Mouse (Mus musculus): ENCODE data around the gene 6430628N08Rik. TPM values are rescaled to one million over a fixed set of nuclear protein-coding genes. Genes with fewer than 3 reads are reported as not detected.
A peak's percentile ranks its signal among the peaks of the same experiment; 100 is the strongest.

6430628N08Rik gene
- polyA plus RNA-seq, 1 experiment from 2014 or later, result 0.20 TPM

GRCm38 (mm10) chr4:115943669-115944314, 53.3 kb downstream of the 6430628N08Rik start:
- WGBS, result under 1% methylated on average over 41 of the region's 41 CpGs
- peak overlapping the region; percentile 8; the same call in 1 of the 2 replicates for H3K4me3 ChIP-seq
- no peak overlapping the region for H3K9ac ChIP-seq (replicated peaks)
- H3K36me3 ChIP-seq, result no peaks in the 10 kb centered on the region
- H3K4me1 ChIP-seq, result peaks cover 18% of the 10 kb centered on the region
- ATAC-seq (replicated peaks), result no peak
- H3K27me3 ChIP-seq, result peaks cover 90% of the 10 kb centered on the region
- H3K4me2 ChIP-seq (replicated peaks), result peak overlapping the region; percentile 31
- H3K27ac ChIP-seq (replicated peaks), result no peak overlapping the region
- H3K9me3 ChIP-seq, result no peaks in the 10 kb centered on the region

Other genes with a start within 250 kb of the 6430628N08Rik start
- gene Cyp4b1, start 242.9 kb upstream of the 6430628N08Rik start, polyA plus RNA-seq (2015; fragmentation: Nextera tagmentation; extraction: Ambion mirVana), result 0.42 and 0.47 TPM in 2 replicates
- gene Efcab14, start 152.9 kb upstream of the 6430628N08Rik start, polyA plus RNA-seq (2015; fragmentation: Nextera tagmentation; extraction: Ambion mirVana), result 19.6 and 20.2 TPM in 2 replicates
- 0.59 TPM in 1 of 2 replicates, not detected in the other for gene Tex38, start 109.6 kb upstream of the 6430628N08Rik start, polyA plus RNA-seq (2015; fragmentation: Nextera tagmentation; extraction: Ambion mirVana)
- 34.6 and 37.5 TPM in 2 replicates for gene Atpaf1, start 105.9 kb upstream of the 6430628N08Rik start, polyA plus RNA-seq (2015; fragmentation: Nextera tagmentation; extraction: Ambion mirVana)
- 5.2 and 5.9 TPM in 2 replicates for gene Mob3c, start 62.6 kb upstream of the 6430628N08Rik start, polyA plus RNA-seq (2015; fragmentation: Nextera tagmentation; extraction: Ambion mirVana)
- 22.1 and 24.8 TPM in 2 replicates for gene Mknk1, start 51.5 kb upstream of the 6430628N08Rik start, polyA plus RNA-seq (2015; fragmentation: Nextera tagmentation; extraction: Ambion mirVana)
- gene Kncn, start 6.3 kb upstream of the 6430628N08Rik start, polyA plus RNA-seq (2015; fragmentation: Nextera tagmentation; extraction: Ambion mirVana), result not detected in 2 replicates
- gene Dmbx1, start 49.3 kb downstream of the 6430628N08Rik start, polyA plus RNA-seq (2015; fragmentation: Nextera tagmentation; extraction: Ambion mirVana), result 0.23 TPM in 1 of 2 replicates, not detected in the other
- 11.0 and 12.7 TPM in 2 replicates for gene Faah, start 127.3 kb downstream of the 6430628N08Rik start, polyA plus RNA-seq (2015; fragmentation: Nextera tagmentation; extraction: Ambion mirVana)
- 13.3 and 15.0 TPM in 2 replicates for gene Nsun4, start 163.2 kb downstream of the 6430628N08Rik start, polyA plus RNA-seq (2015; fragmentation: Nextera tagmentation; extraction: Ambion mirVana)
- gene Uqcrh, start 184.4 kb downstream of the 6430628N08Rik start, polyA plus RNA-seq (2015; fragmentation: Nextera tagmentation; extraction: Ambion mirVana), result 423 and 473 TPM in 2 replicates
- gene Lrrc41, start 184.6 kb downstream of the 6430628N08Rik start, polyA plus RNA-seq (2015; fragmentation: Nextera tagmentation; extraction: Ambion mirVana), result 64.5 and 66.3 TPM in 2 replicates
- gene Rad54l, start 233.0 kb downstream of the 6430628N08Rik start, polyA plus RNA-seq (2015; fragmentation: Nextera tagmentation; extraction: Ambion mirVana), result 21.2 and 23.0 TPM in 2 replicates
- gene Pomgnt1, start 233.2 kb downstream of the 6430628N08Rik start, polyA plus RNA-seq (2015; fragmentation: Nextera tagmentation; extraction: Ambion mirVana), result 63.5 and 66.1 TPM in 2 replicates

Data from forebrain, embryonic 15.5 days (tissue).